Mouse (Mus musculus): ENCODE results near the gene Ap1s1.

The Ap1s1 gene

DNA sequence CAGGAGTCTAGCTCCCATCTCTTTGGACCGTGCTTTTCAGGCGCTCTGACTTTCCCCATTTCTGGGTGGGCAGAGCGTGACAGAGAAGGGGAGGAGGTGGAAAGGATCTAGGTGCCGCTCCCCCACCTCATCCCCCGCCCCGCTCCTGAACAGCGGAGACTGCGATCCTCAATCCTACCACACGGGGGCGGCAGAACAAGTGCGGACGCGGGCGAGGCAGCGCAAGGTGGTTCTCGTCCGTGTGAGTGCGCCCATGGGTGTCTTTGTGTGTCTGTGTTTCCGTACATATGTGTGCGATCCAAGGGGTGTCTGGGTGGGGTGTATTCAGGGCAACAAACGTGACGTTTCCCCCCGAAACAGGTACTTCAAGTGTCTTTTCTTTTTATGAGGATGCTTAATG is 20.8 kb downstream of the Ap1s1 start:
- peak; percentile 77 for DNase-seq (ENCODE audit: low read depth, low spot score)

GRCm38 (mm10) chr5:137024318-137024717 is 21.6 kb downstream of the Ap1s1 start:
- no peak for DNase-seq (ENCODE audit: low read depth, low spot score)

DNA sequence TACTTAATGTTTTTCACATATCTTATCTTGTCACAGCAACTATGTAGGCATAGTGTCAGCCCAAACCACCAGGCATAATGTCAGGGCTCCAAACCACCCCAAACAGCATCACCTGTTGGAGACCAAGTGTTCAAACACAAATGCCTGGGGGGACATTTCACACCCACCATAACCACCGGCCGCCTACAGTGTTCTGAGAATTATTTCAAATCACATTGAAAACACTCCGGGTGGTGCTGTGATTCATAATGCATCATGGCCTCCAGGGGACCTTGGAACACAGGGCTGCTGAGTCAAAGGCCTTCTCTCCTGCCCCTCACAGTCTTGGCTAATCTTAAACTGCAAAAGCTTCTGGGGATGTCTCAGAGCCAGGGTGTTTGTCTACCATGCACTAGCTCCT is 30.0 kb downstream of the Ap1s1 start:
- no peak for DNase-seq (ENCODE audit: low read depth, low spot score)

DNA sequence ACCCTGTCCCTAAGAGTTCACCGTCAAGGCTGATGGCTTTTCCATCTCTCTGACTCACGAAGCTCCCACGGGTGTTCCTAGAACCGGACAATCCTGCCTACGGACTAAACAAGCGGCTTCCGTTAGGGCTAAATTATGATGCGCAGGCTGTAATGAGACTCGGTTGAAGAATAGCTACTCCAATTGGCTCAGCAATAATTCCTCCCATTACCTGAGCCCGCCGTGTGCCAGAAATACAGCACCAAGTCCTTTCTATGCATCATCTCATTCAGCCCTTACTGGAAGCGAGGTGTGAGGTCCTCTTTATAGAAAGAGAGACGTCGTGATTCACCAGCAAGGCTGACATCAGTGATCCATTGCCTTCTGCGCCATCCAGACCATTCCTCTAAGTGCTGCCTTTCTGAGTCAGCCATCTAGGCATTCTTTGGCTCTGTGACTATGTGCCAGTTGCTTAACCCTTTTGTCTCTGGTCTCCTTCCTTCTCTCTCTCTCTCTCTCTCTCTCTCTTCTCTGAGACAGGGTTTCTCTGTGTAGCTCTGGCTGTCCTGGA is 33.5 kb downstream of the Ap1s1 start:
- DNase-seq (ENCODE audit: low read depth, low spot score): no peak

GRCm38 (mm10) chr5:137009988-137010387 is 35.9 kb downstream of the Ap1s1 start:
- peak; percentile 29 for DNase-seq (ENCODE audit: low read depth, low spot score)

DNA sequence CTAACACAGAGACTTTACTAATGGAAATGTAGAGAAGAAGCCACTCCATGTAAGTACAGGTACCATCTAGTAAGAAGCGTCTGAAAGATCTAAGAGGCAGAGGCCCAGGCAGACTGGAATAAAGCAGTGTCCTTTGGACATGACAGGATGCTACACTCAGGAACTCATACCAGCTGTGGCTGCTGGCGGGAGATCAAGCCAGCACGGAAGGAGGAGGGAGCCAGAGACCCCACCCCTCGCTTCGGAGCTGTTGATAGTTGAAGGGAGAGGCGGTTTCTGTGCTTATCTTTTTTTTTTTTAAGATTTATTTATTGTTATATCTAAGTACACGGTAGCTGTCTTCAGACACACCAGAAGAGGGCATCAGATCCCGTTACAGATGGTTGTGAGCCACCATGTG is 38.7 kb downstream of the Ap1s1 start:
- DNase-seq (ENCODE audit: low read depth, low spot score): no peak

- DNase-seq (ENCODE audit: low read depth, low spot score): no peak
Observed at GRCm38 (mm10) chr5:137000612-137001011, 45.3 kb downstream of the Ap1s1 start.

DNA sequence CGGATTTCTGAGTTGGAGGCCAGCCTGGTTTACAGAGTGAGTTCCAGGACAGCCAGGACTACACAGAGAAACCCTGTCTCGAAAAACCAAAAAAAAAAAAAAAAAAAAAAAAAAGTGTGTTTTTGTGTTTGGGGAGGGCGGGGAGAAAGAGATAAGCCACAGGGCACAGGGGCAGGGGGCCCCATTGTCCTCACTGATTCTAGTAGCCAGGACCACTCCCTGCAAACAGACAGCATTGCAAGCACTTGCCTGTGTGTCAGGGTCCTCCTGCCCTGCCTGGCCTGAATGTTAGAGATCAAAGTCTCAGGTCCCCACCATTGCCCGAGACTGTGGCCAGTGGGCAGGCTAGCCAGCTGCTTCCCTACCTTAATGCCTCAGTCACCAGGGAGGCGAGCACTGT is 46.5 kb downstream of the Ap1s1 start:
- DNase-seq (ENCODE audit: low read depth, low spot score): no peak

GRCm38 (mm10) chr5:136989801-136990200 is 56.1 kb downstream of the Ap1s1 start:
- DNase-seq (ENCODE audit: low read depth, low spot score): no peak

DNA sequence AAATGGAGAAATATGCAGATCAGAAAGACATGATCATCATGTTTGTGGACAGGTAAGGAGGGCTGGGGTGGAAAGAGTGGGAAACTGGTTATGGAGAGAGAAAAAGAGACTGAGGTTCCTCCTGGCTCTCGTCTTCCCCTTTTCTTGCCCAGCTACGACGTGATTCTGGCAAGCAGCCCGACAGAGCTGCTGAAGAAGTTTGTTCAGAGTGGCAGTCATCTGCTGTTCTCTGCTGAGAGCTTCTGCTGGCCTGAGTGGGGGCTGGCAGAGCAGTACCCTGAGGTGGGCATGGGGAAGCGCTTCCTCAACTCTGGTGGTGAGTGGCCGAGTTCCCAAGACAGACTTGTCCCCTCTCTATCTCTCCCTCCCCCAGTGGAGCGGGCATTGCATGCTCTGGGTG is 57.5 kb downstream of the Ap1s1 start:
- DNase-seq (ENCODE audit: low read depth, low spot score): no peak

DNA sequence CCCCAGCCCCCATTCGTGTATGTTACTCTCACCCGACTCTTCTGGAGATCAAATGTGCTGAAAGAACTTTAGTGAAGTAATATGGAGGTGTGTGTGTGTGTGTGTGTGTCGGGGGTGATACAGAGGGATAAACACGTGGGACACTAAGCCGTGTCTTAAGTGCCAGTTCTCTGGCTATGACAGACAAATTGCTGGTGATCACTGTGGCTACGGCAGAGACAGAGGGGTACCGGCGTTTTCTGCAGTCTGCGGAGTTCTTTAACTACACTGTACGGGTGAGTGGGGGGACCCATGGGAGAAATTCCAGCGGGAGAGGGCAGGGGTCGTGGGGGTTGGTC is 58.0 kb downstream of the Ap1s1 start, which contains the start of gene Znhit1:
Znhit1 (minus strand) TSS at position 88 of the 338 bp plus-strand sequence.
- no peak for DNase-seq (ENCODE audit: low read depth, low spot score)

GRCm38 (mm10) chr5:136987138-136987933 is 58.6 kb downstream of the Ap1s1 start:
- peak; percentile 65 for DNase-seq (ENCODE audit: low read depth, low spot score)

- DNase-seq (ENCODE audit: low read depth, low spot score): peak; percentile 99
Observed at GRCm38 (mm10) chr5:136986695-136987137, 59.2 kb downstream of the Ap1s1 start, which contains the start of gene Plod3. Gene Plod3 (plus strand): TSS chr5:136987019.

All from CD4-positive helper T cell, adult 2 months (primary cell).